Mouse (Mus musculus) olfactory bulb, adult 2 months (tissue): ENCODE results near the gene Cdca3.

ENCODE experiments used
- CTCF ChIP-seq: fragments of 200-500 bp; IDR thresholded peaks from 2 replicates; pipeline ENCODE4 v1.5.1; 2012; ENCODE audit warnings: low read depth, mild to moderate bottlenecking, low read length, moderate library complexity; ENCODE audit not compliant: insufficient read depth
- POLR2A ChIP-seq: fragments of 200-500 bp; IDR thresholded peaks from 2 replicates; pipeline ENCODE4 v1.6.1; 2012; ENCODE audit warnings: mild to moderate bottlenecking, low read depth, low read length, moderate library complexity; ENCODE audit not compliant: insufficient read depth

- no peak; the same call in 1 of the 2 replicates for TF ChIP-seq CTCF
- no peak for TF ChIP-seq POLR2A
These were observed 33.8 kb downstream of the Cdca3 start for GRCm38 (mm10) chr6:124863125-124863657.
